Mouse (Mus musculus) liver (tissue): ENCODE results near the gene Atp5d.

Experiments
- DNase-seq: peaks from one replicate; pipeline ENCODE4 v3.0.0-alpha.2; 2020; ENCODE audit warnings: mixed read lengths

Gene Atp5d

GRCm38 (mm10) chr10:80138553-80139438 lies at the start of gene Atp5d:
Gene Atp5d, plus strand, starts transcription at chr10:80138632.
- DNase-seq: peak; percentile 76

- no peak for DNase-seq
Measured at GRCm38 (mm10) chr10:80089146-80089545, 49.3 kb upstream of the Atp5d start.

- no peak for DNase-seq
Measured at GRCm38 (mm10) chr10:80091527-80091926, 46.9 kb upstream of the Atp5d start.

GRCm38 (mm10) chr10:80092690-80093089 lies 45.7 kb upstream of the Atp5d start:
- no peak for DNase-seq

GRCm38 (mm10) chr10:80094085-80094484 lies 44.3 kb upstream of the Atp5d start:
- no peak for DNase-seq

GRCm38 (mm10) chr10:80094684-80095083 lies 43.7 kb upstream of the Atp5d start:
- DNase-seq: no peak

- DNase-seq: no peak
Measured at GRCm38 (mm10) chr10:80095547-80095946, 42.9 kb upstream of the Atp5d start.

- peak; percentile 78 for DNase-seq
Measured at GRCm38 (mm10) chr10:80097275-80097674, 41.2 kb upstream of the Atp5d start.

- DNase-seq: peak; percentile 34
Measured at GRCm38 (mm10) chr10:80098630-80099029, 39.8 kb upstream of the Atp5d start.

- peak; percentile 57 for DNase-seq
Measured at GRCm38 (mm10) chr10:80100982-80101381, 37.5 kb upstream of the Atp5d start.

- peak; percentile 93 for DNase-seq
Measured at GRCm38 (mm10) chr10:80102216-80102915, 36.1 kb upstream of the Atp5d start.

- DNase-seq: peak; percentile 47
Measured at GRCm38 (mm10) chr10:80103032-80103431, 35.4 kb upstream of the Atp5d start.

GRCm38 (mm10) chr10:80104181-80104580 lies 34.3 kb upstream of the Atp5d start:
- no peak for DNase-seq

GRCm38 (mm10) chr10:80105460-80105859 lies 33.0 kb upstream of the Atp5d start, which contains the start of gene Sbno2:
Gene Sbno2, minus strand, starts transcription at chr10:80105571.
- DNase-seq: no peak

GRCm38 (mm10) chr10:80105926-80106325 lies 32.5 kb upstream of the Atp5d start:
- no peak for DNase-seq

GRCm38 (mm10) chr10:80107678-80108077 lies 30.8 kb upstream of the Atp5d start:
- no peak for DNase-seq

- DNase-seq: peak; percentile 98
Measured at GRCm38 (mm10) chr10:80114341-80115284, 23.8 kb upstream of the Atp5d start.

GRCm38 (mm10) chr10:80115290-80115943 lies 23.0 kb upstream of the Atp5d start, which contains the start of gene Stk11:
Gene Stk11, plus strand, starts transcription at chr10:80115803.
- peak; percentile 99 for DNase-seq

- peak; percentile 40 for DNase-seq
Measured at GRCm38 (mm10) chr10:80115944-80116335, 22.5 kb upstream of the Atp5d start.

- peak; percentile 58 for DNase-seq
Measured at GRCm38 (mm10) chr10:80116563-80116926, 21.9 kb upstream of the Atp5d start.

GRCm38 (mm10) chr10:80116927-80117691 lies 21.3 kb upstream of the Atp5d start:
- DNase-seq: peak; percentile 82
